Mouse (Mus musculus) kidney, adult 2 months (tissue): ENCODE data around the gene Map3k6.

Source experiments
- CTCF ChIP-seq: fragments of 200-500 bp; conservative IDR thresholded peaks from 2 replicates; pipeline ENCODE4 v1.5.1; 2011; ENCODE audit warnings: low read depth, mild to moderate bottlenecking, control low read depth, low read length, moderate library complexity, mixed read lengths; ENCODE audit not compliant: insufficient read depth, insufficient read length
- POLR2A ChIP-seq: fragments of 200-500 bp; IDR thresholded peaks from one replicate; pipeline ENCODE4 v1.6.1; 2011; ENCODE audit warnings: low read depth, low read length, control low read depth

DNA sequence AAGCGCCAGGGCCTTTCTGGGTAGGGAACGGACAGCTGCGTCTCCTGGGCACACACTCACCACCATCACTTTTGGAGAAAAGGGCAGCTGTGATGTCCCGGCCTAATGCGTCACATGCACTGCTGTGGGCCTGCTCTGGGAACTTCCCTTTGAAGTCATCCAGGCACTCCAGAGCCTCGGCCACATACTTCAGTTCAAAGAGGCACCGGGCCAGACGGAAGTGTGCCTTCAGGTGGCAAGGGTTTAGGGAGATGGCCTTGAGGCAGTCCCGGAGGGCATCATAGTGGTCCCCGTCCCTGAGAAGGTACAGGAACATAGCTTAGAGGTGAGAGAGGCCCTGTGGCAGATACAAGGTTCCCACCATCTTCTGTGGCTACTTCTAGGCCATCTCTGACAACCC, 56.7 kb downstream of the Map3k6 start:
- no peak for TF ChIP-seq POLR2A
- TF ChIP-seq CTCF, result no peak
